Mouse (Mus musculus) kidney, embryonic 16.5 days (tissue): ENCODE results near the gene Tmem238l. TPM values are rescaled to one million over a fixed set of nuclear protein-coding genes. Genes with fewer than 3 reads are reported as not detected.

Experiments used
- polyA plus RNA-seq: library from polyadenylated mRNA; unstranded; fragments of >200 nt; fragmentation: Nextera tagmentation; extraction: Ambion mirVana; gene quantifications from 2 replicates; pipeline ENCODE4 v1.2.1, GENCODE M21; 2015

Tmem238l gene
- polyA plus RNA-seq, 1 experiment from 2014 or later = 0.35 TPM

Other genes starting within 250 kb of the Tmem238l start
- 0.54 and 0.80 TPM in 2 replicates for gene Pirt, start 44.7 kb upstream of the Tmem238l start, polyA plus RNA-seq
- 1.8 and 2.3 TPM in 2 replicates for gene Tmem220, start 68.5 kb downstream of the Tmem238l start, polyA plus RNA-seq
- 29.9 TPM in 2 replicates for gene Adprm, start 96.0 kb downstream of the Tmem238l start, polyA plus RNA-seq
- gene Sco1, start 96.0 kb downstream of the Tmem238l start, polyA plus RNA-seq = 16.3 and 17.7 TPM in 2 replicates
- 4.7 and 5.1 TPM in 2 replicates for gene Myh3, start 121.7 kb downstream of the Tmem238l start, polyA plus RNA-seq
- not detected in 2 replicates for gene Myh2, start 214.4 kb downstream of the Tmem238l start, polyA plus RNA-seq
- 0.02 and 0.04 TPM in 2 replicates for gene Myh1, start 243.4 kb downstream of the Tmem238l start, polyA plus RNA-seq